Mouse (Mus musculus): ENCODE results near the gene Atp5f1.

Atp5f1 gene

GRCm38 (mm10) chr3:105904213-105904612 is 55.7 kb downstream of the Atp5f1 start:
- no peak for DNase-seq (ENCODE audit: extremely low read depth, insufficient read length, low spot score)

- no peak for DNase-seq (ENCODE audit: extremely low read depth, insufficient read length, low spot score)
Observed at GRCm38 (mm10) chr3:105901468-105901867, 58.4 kb downstream of the Atp5f1 start.

GRCm38 (mm10) chr3:105900716-105901115 is 59.2 kb downstream of the Atp5f1 start:
- no peak for DNase-seq (ENCODE audit: extremely low read depth, insufficient read length, low spot score)

- DNase-seq (ENCODE audit: extremely low read depth, insufficient read length, low spot score) = no peak
Observed at GRCm38 (mm10) chr3:105900266-105900665, 59.6 kb downstream of the Atp5f1 start.

- DNase-seq (ENCODE audit: extremely low read depth, insufficient read length, low spot score) = peak; percentile 56
Observed at GRCm38 (mm10) chr3:105899394-105900147, 60.3 kb downstream of the Atp5f1 start.

GRCm38 (mm10) chr3:105898861-105899260 is 61.0 kb downstream of the Atp5f1 start:
- DNase-seq (ENCODE audit: extremely low read depth, insufficient read length, low spot score) = no peak

GRCm38 (mm10) chr3:105898325-105898724 is 61.6 kb downstream of the Atp5f1 start:
- peak; percentile 27 for DNase-seq (ENCODE audit: extremely low read depth, insufficient read length, low spot score)

GRCm38 (mm10) chr3:105896811-105897210 is 63.1 kb downstream of the Atp5f1 start:
- no peak for DNase-seq (ENCODE audit: extremely low read depth, insufficient read length, low spot score)

GRCm38 (mm10) chr3:105894601-105895592 is 65.0 kb downstream of the Atp5f1 start:
- DNase-seq (ENCODE audit: extremely low read depth, insufficient read length, low spot score) = peak; percentile 86

- DNase-seq (ENCODE audit: extremely low read depth, insufficient read length, low spot score) = peak; percentile 65
Observed at GRCm38 (mm10) chr3:105893941-105894391, 65.9 kb downstream of the Atp5f1 start.

Measured in 3134 (cell line).